Mouse (Mus musculus): Measurements from ENCODE around the gene Sh3bgrl2. TPM values are rescaled to one million over a fixed set of nuclear protein-coding genes. Genes with fewer than 3 reads are reported as not detected.

Sh3bgrl2 gene
- total and polyA plus RNA-seq, 3 experiments: not detected

GRCm38 (mm10) chr9:83560670-83561069, 12.5 kb downstream of the Sh3bgrl2 start:
- no peak overlapping the region for H3K27ac ChIP-seq (ENCODE audit: control insufficient read depth, low read depth, low read length)

GRCm38 (mm10) chr9:83562889-83563288, 14.8 kb downstream of the Sh3bgrl2 start:
- Histone ChIP-seq H3K9ac (ENCODE audit: control insufficient read depth, low read depth, low read length, poor library complexity, severe bottlenecking) (no peak overlapping the region), H3K27me3 (ENCODE audit: control insufficient read depth in 1 of 2, insufficient read depth in 2 of 2, low read length in 2 of 2) (no peaks in the 10 kb centered on the region), H3K4me3 (ENCODE audit: control insufficient read depth in 1 of 2, insufficient read depth in 1 of 2, low read depth in 2 of 2, low read length in 2 of 2) (no peak overlapping the region), H3K4me1 (ENCODE audit: control insufficient read depth in 1 of 2, insufficient read depth in 2 of 2, low read length in 2 of 2) (no peaks in the 10 kb centered on the region), H3K27ac (ENCODE audit: control insufficient read depth, low read depth, low read length) (no peak overlapping the region), H3K36me3 (ENCODE audit: control insufficient read depth in 1 of 2, insufficient read depth in 2 of 2, low read length in 2 of 2) (no peaks in the 10 kb centered on the region), H3K9me3 (replicated peaks; ENCODE audit: insufficient read depth, low read length) (no peaks in the 10 kb centered on the region), H3K79me2 (ENCODE audit: control insufficient read depth, insufficient read depth, low read length, poor library complexity) (no peaks in the 10 kb centered on the region)
- TF ChIP-seq HCFC1 (IDR thresholded peaks at IDR 0.05; ENCODE audit: low read depth, low read length): no peak
- TF ChIP-seq EP300 (IDR thresholded peaks at IDR 0.05; ENCODE audit: low read depth in 1 of 2, low read length in 2 of 2): no peak
- no peak for TF ChIP-seq USF1 (IDR thresholded peaks at IDR 0.05; ENCODE audit: low read depth, low read length)
- no peak for TF ChIP-seq USF2 (IDR thresholded peaks at IDR 0.05; ENCODE audit: borderline replicate concordance in 1 of 2, insufficient read depth in 1 of 2, low read depth in 1 of 2, low read length in 2 of 2)
- TF ChIP-seq CHD1 (IDR thresholded peaks at IDR 0.05; ENCODE audit: low read depth, low read length): no peak
- no peak for TF ChIP-seq ELF1 (IDR thresholded peaks at IDR 0.05; ENCODE audit: low read depth, low read length)
- DNase-seq (ENCODE audit: low read depth, low spot score): no peak

More at GRCm38 (mm10) chr9:83560670-83561069, 12.5 kb downstream of the Sh3bgrl2 start:
- H3K27me3 ChIP-seq (ENCODE audit: control insufficient read depth in 1 of 2, insufficient read depth in 2 of 2, low read length in 2 of 2): no peaks in the 10 kb centered on the region
- no peak for DNase-seq (ENCODE audit: low read depth, low spot score)
- no peaks in the 10 kb centered on the region for H3K36me3 ChIP-seq (ENCODE audit: control insufficient read depth in 1 of 2, insufficient read depth in 2 of 2, low read length in 2 of 2)
- TF ChIP-seq POLR2AphosphoS2 (IDR thresholded peaks at IDR 0.05; ENCODE audit: low read length) (no peak), GATA1 (IDR thresholded peaks at IDR 0.05; ENCODE audit: low read depth, low read length) (no peak), CTCF (IDR thresholded peaks at IDR 0.05 in 2 of 3, conservative IDR thresholded peaks at IDR 0.05 in 1 of 3; ENCODE audit: control insufficient read depth in 1 of 3, insufficient read depth in 1 of 3, low read depth in 2 of 3, low read length in 3 of 3, poor library complexity in 1 of 3, severe bottlenecking in 1 of 3) (no peak)
- H3K4me3 ChIP-seq (ENCODE audit: control insufficient read depth in 1 of 2, insufficient read depth in 1 of 2, low read depth in 2 of 2, low read length in 2 of 2): no peak overlapping the region
- no peaks in the 10 kb centered on the region for H3K4me1 ChIP-seq (ENCODE audit: control insufficient read depth in 1 of 2, insufficient read depth in 2 of 2, low read length in 2 of 2)
- H3K9ac ChIP-seq (ENCODE audit: control insufficient read depth, low read depth, low read length, poor library complexity, severe bottlenecking): no peak overlapping the region
- H3K9me3 ChIP-seq (replicated peaks; ENCODE audit: insufficient read depth, low read length): no peaks in the 10 kb centered on the region
- no peaks in the 10 kb centered on the region for H3K79me2 ChIP-seq (ENCODE audit: control insufficient read depth, insufficient read depth, low read length, poor library complexity)

- Histone ChIP-seq H3K27me3 (ENCODE audit: control insufficient read depth in 1 of 2, insufficient read depth in 2 of 2, low read length in 2 of 2) (no peaks in the 10 kb centered on the region), H3K36me3 (ENCODE audit: control insufficient read depth in 1 of 2, insufficient read depth in 2 of 2, low read length in 2 of 2) (no peaks in the 10 kb centered on the region), H3K9ac (ENCODE audit: control insufficient read depth, low read depth, low read length, poor library complexity, severe bottlenecking) (no peak overlapping the region), H3K9me3 (replicated peaks; ENCODE audit: insufficient read depth, low read length) (no peaks in the 10 kb centered on the region), H3K4me3 (ENCODE audit: control insufficient read depth in 1 of 2, insufficient read depth in 1 of 2, low read depth in 2 of 2, low read length in 2 of 2) (no peak overlapping the region), H3K4me1 (ENCODE audit: control insufficient read depth in 1 of 2, insufficient read depth in 2 of 2, low read length in 2 of 2) (no peaks in the 10 kb centered on the region), H3K27ac (ENCODE audit: control insufficient read depth, low read depth, low read length) (no peak overlapping the region), H3K79me2 (ENCODE audit: control insufficient read depth, insufficient read depth, low read length, poor library complexity) (no peaks in the 10 kb centered on the region)
- TF ChIP-seq USF1 (IDR thresholded peaks at IDR 0.05; ENCODE audit: low read depth, low read length): no peak
- TF ChIP-seq GATA1 (IDR thresholded peaks at IDR 0.05; ENCODE audit: low read depth, low read length): no peak
- TF ChIP-seq MYC (IDR thresholded peaks at IDR 0.05; ENCODE audit: low read depth, low read length): no peak
- no peak for TF ChIP-seq CHD2 (IDR thresholded peaks at IDR 0.05; ENCODE audit: low read length)
- TF ChIP-seq CHD1 (IDR thresholded peaks at IDR 0.05; ENCODE audit: low read depth, low read length): no peak
- TF ChIP-seq RCOR1 (IDR thresholded peaks at IDR 0.05; ENCODE audit: low read depth, low read length): no peak
- no peak for TF ChIP-seq HCFC1 (IDR thresholded peaks at IDR 0.05; ENCODE audit: low read depth, low read length)
- no peak for TF ChIP-seq BHLHE40 (IDR thresholded peaks at IDR 0.05; ENCODE audit: borderline replicate concordance, low read depth, low read length)
- no peak for TF ChIP-seq CTCF (IDR thresholded peaks at IDR 0.05 in 2 of 3, conservative IDR thresholded peaks at IDR 0.05 in 1 of 3; ENCODE audit: control insufficient read depth in 1 of 3, insufficient read depth in 1 of 3, low read depth in 2 of 3, low read length in 3 of 3, poor library complexity in 1 of 3, severe bottlenecking in 1 of 3)
- TF ChIP-seq POLR2AphosphoS5 (IDR thresholded peaks at IDR 0.05; ENCODE audit: borderline replicate concordance, low read depth, low read length): no peak
- no peak for TF ChIP-seq MXI1 (IDR thresholded peaks at IDR 0.05; ENCODE audit: low read depth, low read length)
- no peak for TF ChIP-seq GABPA (IDR thresholded peaks at IDR 0.05; ENCODE audit: low read depth, low read length)
- no peak for TF ChIP-seq NRF1 (IDR thresholded peaks at IDR 0.05; ENCODE audit: insufficient read depth, low read depth, low read length, poor library complexity, severe bottlenecking)
- no peak for TF ChIP-seq RAD21 (IDR thresholded peaks at IDR 0.05; ENCODE audit: low read depth, low read length)
- DNase-seq (ENCODE audit: low read depth, low spot score): no peak
Measured at GRCm38 (mm10) chr9:83563808-83564549, 15.9 kb downstream of the Sh3bgrl2 start.

Measured in MEL (cell line).